Mouse (Mus musculus) forebrain, embryonic 15.5 days (tissue): ENCODE measurements at regions not wholly inside any gene's neighbourhood (a gene's known extent, or its start where the extent isn't known, plus 50 kb on each side); places are given as distances from the start of the nearest gene placed in this dataset.

Experiments used
- ATAC-seq: fragments of 200-750 bp; cut with Nextera tagmentation; replicated peaks from 2 replicates; pipeline ENCODE4 v1.8.0; 2017; ENCODE audit warnings: mild to moderate bottlenecking, moderate TSS enrichment, moderate library complexity
- H3K27ac ChIP-seq: fragments of 300-500 bp; sonication (generic); replicated peaks from 2 replicates; pipeline ENCODE4 v1.5.1; 2015; ENCODE audit warnings: mild to moderate bottlenecking, inconsistent platforms
- H3K27me3 ChIP-seq: fragments of 300-500 bp; sonication (generic); 2 replicates; pipeline ENCODE4 v1.6.1; 2015; ENCODE audit warnings: inconsistent platforms
- H3K36me3 ChIP-seq: fragments of 300-500 bp; sonication (generic); 2 replicates; pipeline ENCODE4 v1.6.1; 2015; ENCODE audit warnings: mild to moderate bottlenecking, inconsistent platforms
- H3K4me1 ChIP-seq: fragments of 300-500 bp; sonication (generic); 2 replicates; pipeline ENCODE4 v1.6.1; 2015; ENCODE audit warnings: inconsistent platforms
- H3K4me2 ChIP-seq: fragments of 300-500 bp; sonication (generic); replicated peaks from 2 replicates; pipeline ENCODE4 v1.6.1; 2015; ENCODE audit warnings: mild to moderate bottlenecking, inconsistent platforms
- H3K4me3 ChIP-seq: fragments of 300-500 bp; sonication (generic); 2 replicates; pipeline ENCODE4 v1.5.1; 2015; ENCODE audit warnings: mild to moderate bottlenecking, inconsistent platforms
- H3K9ac ChIP-seq: fragments of 300-500 bp; sonication (generic); replicated peaks from 2 replicates; pipeline ENCODE4 v1.6.1; 2015; ENCODE audit warnings: mild to moderate bottlenecking, inconsistent platforms
- H3K9me3 ChIP-seq: fragments of 300-500 bp; sonication (generic); 2 replicates; pipeline ENCODE4 v1.6.1; 2016; ENCODE audit warnings: inconsistent platforms
- WGBS: fragments of 180-500 bp; shearing (Covaris S2); methylation state at CpG from one replicate; pipeline ENCODE4 v1.1.7; 2015; ENCODE audit warnings: mixed read lengths; 5-methylcytosine and 5-hydroxymethylcytosine counted together

DNA sequence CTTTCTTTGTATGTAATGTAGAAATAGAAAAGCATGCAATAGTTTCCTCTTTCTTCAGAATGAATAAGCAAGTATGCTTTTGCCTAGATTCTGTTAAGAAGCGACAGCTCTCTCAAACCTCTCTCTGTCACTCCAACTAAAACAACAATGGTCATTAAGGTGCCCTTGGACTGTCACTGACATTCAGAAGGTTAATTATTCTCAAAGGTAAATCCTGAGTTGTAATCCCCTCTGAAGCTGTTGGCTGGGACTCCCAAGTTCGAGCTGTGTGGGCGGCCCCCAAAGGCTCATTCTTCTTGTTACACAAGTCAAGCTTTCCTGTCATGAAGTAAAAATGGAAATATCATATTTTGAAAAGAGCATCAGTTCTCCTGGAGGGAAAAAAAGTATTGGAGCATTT is 153.6 kb upstream of the Cdkn3 start:
- H3K27ac ChIP-seq = no peak overlapping the region
- H3K4me1 ChIP-seq = peaks cover 12% of the 10 kb centered on the region
- H3K9ac ChIP-seq = no peak overlapping the region
- 68% methylated on average over 3 of the region's 3 CpGs for WGBS
- H3K27me3 ChIP-seq = no peaks in the 10 kb centered on the region
- no peak overlapping the region for H3K4me2 ChIP-seq
- no peaks in the 10 kb centered on the region for H3K9me3 ChIP-seq
- ATAC-seq = no peak
- no peaks in the 10 kb centered on the region for H3K36me3 ChIP-seq
- H3K4me3 ChIP-seq = no peak overlapping the region

DNA sequence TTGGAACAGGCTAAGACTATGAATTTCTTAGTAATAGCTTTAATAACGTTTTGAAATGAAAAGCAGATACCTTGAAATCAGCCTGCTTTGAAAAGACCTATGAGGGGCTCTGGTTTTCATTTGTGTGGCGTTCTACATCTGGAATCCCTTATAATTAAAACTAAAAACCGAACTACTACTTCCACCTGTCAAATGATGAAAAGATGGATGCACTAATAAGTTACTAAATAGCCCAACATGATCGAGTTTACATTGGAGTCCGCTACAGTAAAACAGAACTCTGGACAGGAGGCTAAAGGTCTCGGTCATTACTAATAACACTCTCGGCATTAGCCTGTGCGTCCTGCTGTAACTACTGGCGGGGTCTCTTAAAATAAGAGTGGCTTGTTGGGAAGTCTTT is 154.3 kb upstream of the Cdkn3 start:
- H3K4me2 ChIP-seq = no peak overlapping the region
- no peak overlapping the region for H3K4me3 ChIP-seq
- no peaks in the 10 kb centered on the region for H3K27me3 ChIP-seq
- ATAC-seq = no peak
- H3K9ac ChIP-seq = no peak overlapping the region
- H3K27ac ChIP-seq = no peak overlapping the region
- peaks cover 12% of the 10 kb centered on the region for H3K4me1 ChIP-seq
- 46% methylated on average over 9 of the region's 9 CpGs for WGBS
- no peaks in the 10 kb centered on the region for H3K36me3 ChIP-seq
- H3K9me3 ChIP-seq = no peaks in the 10 kb centered on the region

DNA sequence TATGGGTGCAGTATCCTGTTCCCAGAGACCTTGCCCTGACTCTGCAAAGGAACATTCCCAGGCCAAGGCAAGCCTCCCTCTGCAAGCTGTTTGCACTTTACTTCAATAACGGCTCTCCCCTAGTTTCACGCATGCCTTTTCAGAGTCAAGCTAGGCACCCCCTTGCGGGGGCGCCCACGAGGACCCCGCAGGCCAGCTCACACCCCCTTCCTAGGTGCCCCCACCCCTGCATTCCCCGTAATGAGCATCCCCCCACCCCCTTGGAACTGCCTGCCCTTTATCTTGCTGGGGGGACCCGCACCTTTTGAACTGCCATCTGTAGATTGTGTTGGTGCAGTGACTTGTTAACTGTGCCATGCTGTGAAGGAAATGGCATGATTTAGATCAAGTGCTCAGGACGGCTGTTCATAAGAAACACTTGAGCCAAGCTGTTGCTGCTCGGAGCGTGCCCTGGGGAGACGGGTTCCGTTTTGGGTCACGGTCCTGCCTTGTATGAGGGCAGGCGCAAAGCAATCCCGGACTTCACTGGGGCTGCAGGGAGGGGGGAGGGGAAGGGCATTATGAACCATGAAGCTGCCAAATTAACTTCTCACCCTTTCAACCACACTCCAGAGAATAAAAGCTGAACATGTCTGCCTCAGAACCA is 155.3 kb upstream of the Cdkn3 start:
- Histone ChIP-seq H3K27ac (no peak overlapping the region), H3K4me3 (peak overlapping the region; percentile 10; the same call in 1 of the 2 replicates), H3K9ac (no peak overlapping the region), H3K4me1 (peaks cover 12% of the 10 kb centered on the region), H3K4me2 (peak overlapping the region; percentile 36), H3K36me3 (no peaks in the 10 kb centered on the region), H3K27me3 (no peaks in the 10 kb centered on the region), H3K9me3 (no peaks in the 10 kb centered on the region)
- 11% methylated on average over 16 of the region's 16 CpGs for WGBS
- ATAC-seq = peak; percentile 76

DNA sequence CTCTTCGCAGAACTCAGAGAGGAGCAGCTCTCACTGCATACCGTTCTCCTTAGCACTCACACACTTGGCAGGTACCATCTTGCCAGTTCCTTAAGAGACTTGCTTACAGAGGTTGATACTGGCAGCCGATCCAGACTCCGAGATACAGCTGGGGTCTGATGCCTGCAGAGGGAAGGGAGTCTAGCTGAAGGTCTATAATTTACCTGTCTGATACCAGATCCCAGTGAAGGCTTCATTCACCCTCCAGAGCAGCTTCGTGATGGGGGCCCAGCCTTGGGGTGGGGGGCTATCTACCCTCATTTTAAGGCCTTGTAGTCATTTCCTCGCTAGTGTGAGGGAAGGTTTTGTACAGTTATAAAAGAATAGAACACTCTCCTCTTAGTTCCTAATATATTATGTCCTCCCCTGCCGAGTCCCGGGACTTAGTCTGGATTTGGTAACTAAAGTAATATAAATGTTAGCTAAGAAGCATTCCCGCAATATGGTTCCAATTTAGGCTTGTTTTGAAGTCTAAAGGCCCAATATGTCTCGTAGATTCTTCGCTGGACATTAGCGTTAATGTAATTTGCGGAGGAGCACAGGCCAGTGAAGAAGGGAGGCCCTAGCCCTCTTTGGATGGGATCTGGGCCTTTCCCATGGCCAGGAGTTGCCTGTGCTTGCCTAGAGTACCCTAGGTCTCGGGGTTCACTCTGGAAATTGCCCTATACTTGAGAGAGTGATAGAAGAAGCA is 156.0 kb upstream of the Cdkn3 start:
- no peak for ATAC-seq
- Histone ChIP-seq H3K4me1 (peaks cover 12% of the 10 kb centered on the region), H3K27me3 (no peaks in the 10 kb centered on the region), H3K4me3 (no peak overlapping the region), H3K9me3 (no peaks in the 10 kb centered on the region), H3K9ac (no peak overlapping the region), H3K36me3 (no peaks in the 10 kb centered on the region), H3K4me2 (no peak overlapping the region), H3K27ac (no peak overlapping the region)
- WGBS = 83% methylated on average over 14 of the region's 14 CpGs

DNA sequence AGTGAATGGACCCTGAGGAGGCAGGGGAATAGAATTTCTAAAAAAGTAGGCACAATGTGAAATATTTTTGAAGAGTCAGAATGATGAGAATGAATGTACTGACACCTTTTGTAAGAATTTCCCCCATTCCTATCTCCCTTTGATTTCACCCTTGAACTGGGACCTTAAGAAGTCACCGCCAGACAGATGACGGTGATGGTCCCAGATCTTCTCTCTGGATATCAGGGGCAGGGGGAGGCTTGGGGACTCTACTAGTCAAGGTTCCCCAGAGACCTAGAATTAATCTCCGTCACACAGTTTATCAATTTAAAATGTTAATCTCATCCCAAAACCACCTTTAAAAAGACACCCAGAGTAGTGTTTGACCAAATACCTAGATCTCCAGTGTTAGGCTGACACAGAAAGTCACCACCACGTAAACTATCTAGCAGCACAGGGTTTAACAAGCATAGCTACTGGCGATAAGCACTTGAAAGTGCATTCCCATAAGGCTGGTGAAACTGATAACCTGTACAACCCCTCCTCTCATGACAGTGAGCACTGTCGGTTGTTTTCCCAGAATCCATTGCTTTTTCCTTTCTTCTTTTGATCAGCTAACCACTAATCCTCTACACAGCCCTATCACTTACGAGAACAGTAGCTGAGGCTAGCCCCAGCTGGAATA is 163.5 kb upstream of the Cdkn3 start:
- Histone ChIP-seq H3K4me2 (no peak overlapping the region), H3K4me1 (no peaks in the 10 kb centered on the region), H3K9ac (no peak overlapping the region), H3K9me3 (no peaks in the 10 kb centered on the region), H3K4me3 (no peak overlapping the region), H3K36me3 (no peaks in the 10 kb centered on the region), H3K27me3 (no peaks in the 10 kb centered on the region), H3K27ac (no peak overlapping the region)
- 91% methylated on average over 7 of the region's 7 CpGs for WGBS
- ATAC-seq = no peak

DNA sequence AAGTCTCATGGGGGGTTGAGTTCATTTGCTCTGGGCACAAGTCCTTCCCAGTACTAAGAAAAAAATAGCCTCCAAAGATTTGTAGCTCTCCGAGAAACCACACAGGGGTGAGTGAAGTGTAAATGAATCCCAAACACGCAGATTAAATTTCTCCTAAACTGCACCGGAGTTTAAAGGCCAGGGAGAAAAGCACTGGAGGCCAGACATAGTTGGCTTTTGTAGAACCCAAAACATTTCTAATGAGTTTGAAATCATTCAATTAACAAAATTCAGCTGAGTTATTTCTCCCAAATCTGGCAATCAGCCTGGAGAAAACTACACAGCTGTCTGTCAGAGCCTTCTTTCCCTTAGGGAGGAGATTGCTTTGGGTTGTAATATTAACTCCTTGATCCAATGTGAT is 166.2 kb upstream of the Cdkn3 start:
- Histone ChIP-seq H3K9me3 (no peaks in the 10 kb centered on the region), H3K36me3 (no peaks in the 10 kb centered on the region), H3K9ac (no peak overlapping the region), H3K4me1 (no peaks in the 10 kb centered on the region), H3K4me2 (no peak overlapping the region), H3K27ac (no peak overlapping the region), H3K4me3 (no peak overlapping the region), H3K27me3 (no peaks in the 10 kb centered on the region)
- ATAC-seq = no peak
- 53% methylated on average over 3 of the region's 3 CpGs for WGBS

DNA sequence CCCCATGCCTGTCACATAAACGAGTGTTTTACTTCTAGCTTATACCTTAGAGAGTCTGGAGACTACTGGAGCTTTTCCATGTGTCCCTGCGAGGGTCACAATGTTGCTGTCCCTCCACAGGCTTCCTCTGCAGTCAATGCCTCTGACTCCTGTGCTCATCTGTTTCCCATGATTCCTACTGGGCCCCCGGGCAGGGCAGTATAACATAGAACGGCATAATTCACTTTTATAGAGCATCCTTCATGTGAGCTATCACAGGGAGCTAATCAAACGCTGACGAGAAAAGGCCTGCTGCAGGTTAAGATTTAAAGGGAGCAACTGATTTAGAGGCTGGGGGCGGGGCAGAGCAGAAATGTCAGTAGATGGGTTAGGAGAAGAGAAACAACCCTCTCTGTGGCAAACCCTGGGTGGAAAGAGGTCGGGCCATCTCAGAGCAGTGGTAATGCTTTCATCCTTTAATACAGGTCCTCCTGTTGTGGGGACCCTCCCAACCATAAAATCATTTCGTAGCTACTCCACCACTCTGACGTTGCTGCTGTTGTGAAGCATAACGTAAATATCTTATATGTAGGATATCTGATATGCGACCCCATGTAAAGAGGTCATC is 168.5 kb upstream of the Cdkn3 start:
- Histone ChIP-seq H3K4me2 (no peak overlapping the region), H3K4me3 (no peak overlapping the region), H3K9ac (no peak overlapping the region), H3K9me3 (no peaks in the 10 kb centered on the region), H3K4me1 (no peaks in the 10 kb centered on the region), H3K36me3 (no peaks in the 10 kb centered on the region), H3K27ac (no peak overlapping the region), H3K27me3 (no peaks in the 10 kb centered on the region)
- no peak for ATAC-seq
- WGBS = 81% methylated on average over 12 of the region's 12 CpGs

DNA sequence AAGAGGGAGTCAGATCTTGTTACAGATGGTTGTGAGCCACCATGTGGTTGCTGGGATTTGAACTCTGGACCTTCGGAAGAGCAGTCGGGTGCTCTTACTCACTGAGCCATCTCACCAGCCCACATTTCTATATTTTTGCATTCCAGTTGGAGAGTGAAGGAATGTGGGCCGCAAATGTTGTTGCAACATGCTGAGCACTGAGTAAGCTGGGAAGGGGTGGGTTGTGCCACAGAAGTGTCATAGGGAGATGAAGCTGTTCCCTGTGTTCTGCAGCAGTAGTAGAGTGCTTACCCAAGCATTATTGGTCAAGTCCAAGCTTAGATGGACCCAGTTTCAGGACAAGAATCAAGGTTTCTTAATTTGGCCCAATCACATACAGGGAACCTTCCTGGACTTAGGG is 169.1 kb upstream of the Cdkn3 start:
- Histone ChIP-seq H3K27ac (no peak overlapping the region), H3K27me3 (no peaks in the 10 kb centered on the region), H3K9me3 (no peaks in the 10 kb centered on the region), H3K9ac (no peak overlapping the region), H3K4me2 (no peak overlapping the region), H3K4me3 (no peak overlapping the region), H3K4me1 (no peaks in the 10 kb centered on the region), H3K36me3 (no peaks in the 10 kb centered on the region)
- 96% methylated on average over 3 of the region's 3 CpGs for WGBS
- ATAC-seq = no peak

DNA sequence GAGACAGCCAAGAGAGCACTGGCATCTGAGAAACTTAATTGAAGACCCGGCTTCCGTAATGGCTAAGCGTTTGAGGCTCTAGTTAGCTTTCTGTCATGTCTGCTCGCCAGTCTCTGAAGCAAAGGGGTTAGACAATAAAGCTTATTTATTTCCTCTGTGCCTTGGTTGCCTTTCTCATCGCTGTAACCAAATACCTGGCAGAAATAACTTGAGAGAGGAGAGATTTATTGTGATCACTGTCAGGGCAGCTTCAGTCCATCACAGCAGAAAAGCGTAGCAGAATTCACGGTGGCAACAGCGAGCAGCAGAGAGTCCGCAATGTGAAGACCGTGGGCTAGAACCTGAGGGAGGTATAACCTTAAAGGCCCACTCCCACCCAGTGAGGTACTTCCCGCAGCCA is 174.2 kb upstream of the Cdkn3 start:
- Histone ChIP-seq H3K27ac (no peak overlapping the region), H3K9me3 (no peaks in the 10 kb centered on the region), H3K4me1 (no peaks in the 10 kb centered on the region), H3K4me3 (no peak overlapping the region), H3K4me2 (no peak overlapping the region), H3K27me3 (no peaks in the 10 kb centered on the region), H3K36me3 (no peaks in the 10 kb centered on the region), H3K9ac (no peak overlapping the region)
- no peak for ATAC-seq
- whole genome bisulfite sequencing = 79% methylated on average over 11 of the region's 11 CpGs

DNA sequence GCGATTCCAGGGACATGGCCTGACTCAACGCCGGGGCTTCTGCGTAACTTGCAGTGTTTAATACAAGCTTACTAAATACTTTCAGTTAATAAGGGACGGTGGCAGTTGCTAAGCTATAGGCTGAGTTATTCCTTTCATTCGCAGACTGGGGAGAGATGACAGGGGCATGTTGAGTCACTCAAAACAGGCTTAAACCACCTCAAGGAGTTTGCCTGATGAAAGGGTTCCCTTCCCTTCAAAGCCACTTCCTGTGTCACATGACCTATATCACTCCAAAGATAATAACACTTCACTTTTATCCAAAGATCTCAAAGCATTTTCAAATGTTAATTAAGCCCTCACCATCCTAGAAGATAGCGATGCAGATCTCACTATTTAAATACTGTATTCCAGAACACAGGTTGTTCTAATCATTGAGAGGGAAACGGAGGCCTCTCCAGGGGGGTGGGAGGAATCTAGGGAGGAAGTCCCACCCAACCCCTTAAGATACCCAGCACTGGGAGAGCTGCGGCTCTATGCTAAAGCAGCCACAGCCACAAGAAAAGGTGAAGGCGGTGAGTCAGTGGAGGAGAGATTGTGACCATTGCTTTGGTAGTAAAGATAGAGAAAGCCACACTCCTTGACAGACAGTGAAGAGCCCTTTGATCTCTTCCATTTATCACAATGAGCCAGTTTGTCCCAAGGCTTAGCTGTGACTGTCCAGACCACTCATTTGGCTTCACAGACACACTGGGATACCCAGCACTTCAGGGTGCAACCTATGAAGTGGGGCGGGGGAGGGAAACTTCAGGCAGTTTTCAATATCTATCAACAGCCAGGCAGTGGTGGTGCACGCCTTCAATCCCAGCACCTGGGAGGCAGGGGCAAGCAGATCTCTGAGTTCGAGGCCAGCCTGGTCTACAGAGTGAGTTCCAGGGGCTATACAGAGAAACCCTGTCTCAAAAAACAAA is 182.0 kb upstream of the Cdkn3 start:
- H3K9me3 ChIP-seq = no peaks in the 10 kb centered on the region
- WGBS = 46% methylated on average over 13 of the region's 13 CpGs
- no peak overlapping the region for H3K4me3 ChIP-seq
- no peak overlapping the region for H3K9ac ChIP-seq
- H3K27me3 ChIP-seq = no peaks in the 10 kb centered on the region
- H3K4me1 ChIP-seq = no peaks in the 10 kb centered on the region
- no peak for ATAC-seq
- H3K36me3 ChIP-seq = no peaks in the 10 kb centered on the region
- no peak overlapping the region for H3K4me2 ChIP-seq
- no peak overlapping the region for H3K27ac ChIP-seq

DNA sequence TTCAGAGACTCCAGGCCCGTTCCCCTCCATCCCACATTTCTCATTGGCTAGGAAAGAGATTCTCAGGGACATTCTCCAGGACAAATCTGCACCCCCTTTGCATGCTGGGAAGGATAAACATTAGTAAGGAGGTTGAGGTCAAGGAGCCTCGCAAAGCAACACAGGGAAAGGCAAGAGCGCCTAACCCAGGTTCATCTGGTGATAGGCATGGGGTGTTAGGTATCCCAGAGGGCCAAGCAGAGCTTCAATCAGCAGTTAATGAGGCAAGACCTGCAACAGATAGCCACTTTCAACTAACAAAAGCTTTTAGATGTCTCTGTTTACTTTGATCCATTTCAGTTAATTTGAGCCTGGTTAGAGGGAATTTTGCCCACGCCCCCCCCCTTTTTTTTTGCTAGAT is 184.5 kb upstream of the Cdkn3 start:
- 69% methylated on average over 4 of the region's 4 CpGs for WGBS
- H3K9ac ChIP-seq = no peak overlapping the region

More for the DNA sequence above, 184.5 kb upstream of the Cdkn3 start:
- no peaks in the 10 kb centered on the region for H3K4me1 ChIP-seq
- H3K27me3 ChIP-seq = no peaks in the 10 kb centered on the region
- H3K27ac ChIP-seq = no peak overlapping the region
- H3K9me3 ChIP-seq = no peaks in the 10 kb centered on the region
- no peak for ATAC-seq
- H3K4me2 ChIP-seq = no peak overlapping the region
- H3K4me3 ChIP-seq = no peak overlapping the region
- H3K36me3 ChIP-seq = no peaks in the 10 kb centered on the region
